Mouse (Mus musculus) myocyte (in vitro differentiated cells): ENCODE measurements around the gene Hoxc4.

Source experiments
- MAX ChIP-seq: IDR thresholded peaks from one replicate; pipeline ENCODE4 v1.6.1; 2011; ENCODE audit warnings: low read depth, mild to moderate bottlenecking, control low read depth
- POLR2A ChIP-seq: IDR thresholded peaks from one replicate; pipeline ENCODE4 v1.6.1; 2011; ENCODE audit warnings: low read depth, mild to moderate bottlenecking, control low read depth, moderate library complexity; ENCODE audit not compliant: insufficient read length
- TCF12 ChIP-seq: IDR thresholded peaks from one replicate; pipeline ENCODE4 v1.6.1; 2011; ENCODE audit warnings: mild to moderate bottlenecking, control low read depth; ENCODE audit not compliant: poor library complexity, insufficient read depth, severe bottlenecking

GRCm38 (mm10) chr15:103015406-103016166 lies 3.1 kb upstream of the Hoxc4 start:
- TF ChIP-seq TCF12 (no peak), MAX (no peak), POLR2A (no peak)
